ENCODE assay signal across 17 mouse cellular contexts in genomic region chr4:118589053-118589732, GRCm38 (mm10). TPM values are rescaled to one million over a fixed set of nuclear protein-coding genes. Genes with fewer than 3 reads are reported as not detected.
DNase-seq lines count a peak whose midpoint lies in the region; ATAC-seq lines count a peak whose summit lies in the region.
"Had no signal": no experiment of that assay in that cellular context is flagged by ENCODE, and none has a peak within 500 bp of the region (broad histone marks: within the 10 kb centered on the region; RNA-seq: fewer than 3 reads in every experiment).

No protein-coding gene starts in this region.

- no peaks in the 10 kb centered on the region; the same call in 1 of the 2 replicates for H3K9me3 ChIP-seq in embryonic facial prominence, embryonic 12.5 days
- H3K9me3 ChIP-seq in embryonic facial prominence, embryonic 10.5 days: peaks cover 2% of the 10 kb centered on the region; the same call in 1 of the 2 replicates
- H3K9me3 ChIP-seq in neural tube, embryonic 12.5 days: no peaks in the 10 kb centered on the region
- H3K9me3 ChIP-seq in midbrain, embryonic 10.5 days (replicated peaks): no peaks in the 10 kb centered on the region
- H3K9me3 ChIP-seq in neural tube, embryonic 14.5 days (ENCODE audit: control insufficient read depth, low read length): no peaks in the 10 kb centered on the region
- H3K9me3 ChIP-seq in intestine, embryonic 16.5 days (ENCODE audit: control insufficient read depth, low read length): no peaks in the 10 kb centered on the region
- H3K9me3 ChIP-seq: heart, embryonic 15.5 days; liver, embryonic 15.5 days had no signal

- H3K36me3 ChIP-seq in embryonic facial prominence, embryonic 12.5 days: no peaks in the 10 kb centered on the region
- H3K36me3 ChIP-seq in embryonic facial prominence, embryonic 10.5 days (replicated peaks): no peaks in the 10 kb centered on the region
- H3K36me3 ChIP-seq in neural tube, embryonic 12.5 days: no peaks in the 10 kb centered on the region
- H3K36me3 ChIP-seq in midbrain, embryonic 10.5 days: no peaks in the 10 kb centered on the region
- no peaks in the 10 kb centered on the region for H3K36me3 ChIP-seq in neural tube, embryonic 14.5 days (ENCODE audit: control insufficient read depth, insufficient read depth, low read length)
- no peaks in the 10 kb centered on the region for H3K36me3 ChIP-seq in intestine, embryonic 16.5 days (ENCODE audit: control insufficient read depth, insufficient read depth, low read length)
- H3K36me3 ChIP-seq: heart, embryonic 15.5 days; kidney, embryonic 15.5 days; liver, embryonic 15.5 days had no signal

- H3K27ac ChIP-seq in embryonic facial prominence, embryonic 12.5 days: no peak overlapping the region
- no peak overlapping the region for H3K27ac ChIP-seq in embryonic facial prominence, embryonic 10.5 days (replicated peaks)
- H3K27ac ChIP-seq in neural tube, embryonic 12.5 days: no peak overlapping the region
- H3K27ac ChIP-seq in midbrain, embryonic 10.5 days (replicated peaks): peak overlapping the region; percentile 61
- peak overlapping the region; percentile 13; the same call in 1 of the 2 replicates for H3K27ac ChIP-seq in neural tube, embryonic 14.5 days (ENCODE audit: low read depth, low read length)
- no peak overlapping the region for H3K27ac ChIP-seq in intestine, embryonic 16.5 days (ENCODE audit: low read length)
- H3K27ac ChIP-seq: heart, embryonic 15.5 days; kidney, embryonic 15.5 days; liver, embryonic 15.5 days had no signal

- peaks cover 2% of the 10 kb centered on the region; the same call in 1 of the 2 replicates for H3K4me1 ChIP-seq in embryonic facial prominence, embryonic 12.5 days
- H3K4me1 ChIP-seq in embryonic facial prominence, embryonic 10.5 days: peaks cover 8% of the 10 kb centered on the region
- H3K4me1 ChIP-seq in neural tube, embryonic 12.5 days: no peaks in the 10 kb centered on the region
- peaks cover 28% of the 10 kb centered on the region for H3K4me1 ChIP-seq in midbrain, embryonic 10.5 days
- no peaks in the 10 kb centered on the region for H3K4me1 ChIP-seq in neural tube, embryonic 14.5 days (ENCODE audit: control insufficient read depth, insufficient read depth, low read length)
- H3K4me1 ChIP-seq in intestine, embryonic 16.5 days (ENCODE audit: control insufficient read depth, insufficient read depth, low read length): no peaks in the 10 kb centered on the region
- H3K4me1 ChIP-seq: heart, embryonic 15.5 days; liver, embryonic 15.5 days had no signal

- H3K4me2 ChIP-seq in embryonic facial prominence, embryonic 12.5 days (replicated peaks): peak overlapping the region; percentile 11; the same call in 1 of the 2 replicates
- peak overlapping the region; percentile 20; the same call in 1 of the 2 replicates for H3K4me2 ChIP-seq in neural tube, embryonic 12.5 days (replicated peaks)
- peak overlapping the region; percentile 7; the same call in 1 of the 2 replicates for H3K4me2 ChIP-seq in neural tube, embryonic 14.5 days (ENCODE audit: low read depth, low read length)
- no peak overlapping the region for H3K4me2 ChIP-seq in intestine, embryonic 16.5 days (ENCODE audit: low read depth, low read length)
- H3K4me2 ChIP-seq: heart, embryonic 15.5 days; kidney, embryonic 15.5 days; liver, embryonic 15.5 days had no signal

- no peaks in the 10 kb centered on the region for H3K27me3 ChIP-seq in embryonic facial prominence, embryonic 12.5 days
- H3K27me3 ChIP-seq in embryonic facial prominence, embryonic 10.5 days (replicated peaks; ENCODE audit: low read depth, poor library complexity, severe bottlenecking): no peaks in the 10 kb centered on the region; the same call in none of the 2 replicates
- no peaks in the 10 kb centered on the region; the same call in 1 of the 2 replicates for H3K27me3 ChIP-seq in neural tube, embryonic 12.5 days (replicated peaks)
- peaks cover 6% of the 10 kb centered on the region for H3K27me3 ChIP-seq in midbrain, embryonic 10.5 days (ENCODE audit: low read depth, poor library complexity, severe bottlenecking)
- no peaks in the 10 kb centered on the region for H3K27me3 ChIP-seq in neural tube, embryonic 14.5 days (ENCODE audit: control insufficient read depth, insufficient read depth, low read length)
- no peaks in the 10 kb centered on the region for H3K27me3 ChIP-seq in intestine, embryonic 16.5 days (replicated peaks; ENCODE audit: control insufficient read depth, insufficient read depth, low read length)
- H3K27me3 ChIP-seq: heart, embryonic 15.5 days; liver, embryonic 15.5 days had no signal

- 67% methylated on average over 12 of the region's 12 CpGs for WGBS in embryonic facial prominence, embryonic 12.5 days
- 64% methylated on average over 12 of the region's 12 CpGs for WGBS in embryonic facial prominence, embryonic 10.5 days
- WGBS in neural tube, embryonic 12.5 days: 72% methylated on average over 12 of the region's 12 CpGs
- 62% methylated on average over 12 of the region's 12 CpGs for WGBS in midbrain, embryonic 10.5 days
- 71% methylated on average over 12 of the region's 12 CpGs for WGBS in neural tube, embryonic 14.5 days
- WGBS in intestine, embryonic 16.5 days: 67% methylated on average over 12 of the region's 12 CpGs

- DNase-seq in embryonic facial prominence, embryonic 10.5 days (ENCODE audit: low spot score): no peak
- no peak for DNase-seq in neural tube, embryonic 10.5 days (ENCODE audit: extremely low spot score, low spot score)
- DNase-seq in midbrain, embryonic 10.5 days (ENCODE audit: low spot score): no peak
- DNase-seq in lung, postnatal 36 days: no peak
- DNase-seq: cerebellum, postnatal 14 days; gastrocnemius, postnatal 10 days; lung, postnatal 14 days; right cerebral cortex, postnatal 14 days; thymus, postnatal 4 days had no signal

- H3K9ac ChIP-seq in embryonic facial prominence, embryonic 12.5 days: no peak overlapping the region
- H3K9ac ChIP-seq in neural tube, embryonic 12.5 days: no peak overlapping the region
- H3K9ac ChIP-seq in neural tube, embryonic 14.5 days (replicated peaks; ENCODE audit: low read depth, low read length): no peak overlapping the region
- H3K9ac ChIP-seq in intestine, embryonic 16.5 days (ENCODE audit: low read depth, low read length): no peak overlapping the region
- H3K9ac ChIP-seq: heart, embryonic 15.5 days; kidney, embryonic 15.5 days; liver, embryonic 15.5 days had no signal

- H3K4me3 ChIP-seq in embryonic facial prominence, embryonic 12.5 days: no peak overlapping the region
- no peak overlapping the region for H3K4me3 ChIP-seq in embryonic facial prominence, embryonic 10.5 days
- no peak overlapping the region for H3K4me3 ChIP-seq in neural tube, embryonic 12.5 days
- peak overlapping the region; percentile 18; the same call in 1 of the 2 replicates for H3K4me3 ChIP-seq in midbrain, embryonic 10.5 days
- H3K4me3 ChIP-seq in neural tube, embryonic 14.5 days (ENCODE audit: low read depth, low read length): no peak overlapping the region
- H3K4me3 ChIP-seq in intestine, embryonic 16.5 days (ENCODE audit: low read length): no peak overlapping the region
- H3K4me3 ChIP-seq: heart, embryonic 15.5 days; kidney, embryonic 15.5 days; liver, embryonic 15.5 days had no signal

- no peak for ATAC-seq in embryonic facial prominence, embryonic 12.5 days (ENCODE audit: insufficient number of reproducible peaks, insufficient read depth, low FRiP score, low TSS enrichment)
- ATAC-seq in neural tube, embryonic 12.5 days (ENCODE audit: low FRiP score, low read depth): no peak
- peak; percentile 46; the same call in 1 of the 2 replicates for ATAC-seq in neural tube, embryonic 14.5 days (ENCODE audit: low read depth)
- no peak for ATAC-seq in intestine, embryonic 16.5 days

RNA-seq across cellular contexts. Expression of gene Cfap57, which starts 31.4 kb away (rescaled TPM):
- 0.41 and 0.46 TPM in 2 replicates for polyA plus RNA-seq in embryonic facial prominence, embryonic 12.5 days (2016; fragmentation: Nextera tagmentation; extraction: Ambion mirVana)
- 0.39 and 0.49 TPM in 2 replicates for polyA plus RNA-seq in embryonic facial prominence, embryonic 10.5 days (2016; fragmentation: Nextera tagmentation; extraction: Ambion mirVana)
- polyA plus RNA-seq in neural tube, embryonic 12.5 days (2016; fragmentation: Nextera tagmentation; extraction: Ambion mirVana): 1.2 and 1.3 TPM in 2 replicates
- 0.70 and 0.75 TPM in 2 replicates for polyA plus RNA-seq in midbrain, embryonic 10.5 days (2016; fragmentation: Nextera tagmentation; extraction: Ambion mirVana)
- polyA plus RNA-seq in neural tube, embryonic 14.5 days (2014; fragmentation: Nextera tagmentation; extraction: Ambion mirVana): 1.5 TPM in 2 replicates
- 0.97 and 1.0 TPM in 2 replicates for polyA plus RNA-seq in intestine, embryonic 16.5 days (2015; fragmentation: Nextera tagmentation; extraction: Ambion mirVana)

RNA-seq across cellular contexts. Expression of gene Ebna1bp2, which starts 31.4 kb away (rescaled TPM):
- 154 and 165 TPM in 2 replicates for polyA plus RNA-seq in embryonic facial prominence, embryonic 12.5 days (2016; fragmentation: Nextera tagmentation; extraction: Ambion mirVana)
- 191 and 209 TPM in 2 replicates for polyA plus RNA-seq in embryonic facial prominence, embryonic 10.5 days (2016; fragmentation: Nextera tagmentation; extraction: Ambion mirVana)
- polyA plus RNA-seq in neural tube, embryonic 12.5 days (2016; fragmentation: Nextera tagmentation; extraction: Ambion mirVana): 151 and 158 TPM in 2 replicates
- 187 and 192 TPM in 2 replicates for polyA plus RNA-seq in midbrain, embryonic 10.5 days (2016; fragmentation: Nextera tagmentation; extraction: Ambion mirVana)
- 100.0 and 117 TPM in 2 replicates for polyA plus RNA-seq in neural tube, embryonic 14.5 days (2014; fragmentation: Nextera tagmentation; extraction: Ambion mirVana)
- 105 and 118 TPM in 2 replicates for polyA plus RNA-seq in intestine, embryonic 16.5 days (2015; fragmentation: Nextera tagmentation; extraction: Ambion mirVana)

RNA-seq across cellular contexts. Expression of gene Tmem125, which starts 45.3 kb away (rescaled TPM):
- polyA plus RNA-seq in embryonic facial prominence, embryonic 12.5 days (2016; fragmentation: Nextera tagmentation; extraction: Ambion mirVana): 0.80 and 0.87 TPM in 2 replicates
- 0.79 and 1.1 TPM in 2 replicates for polyA plus RNA-seq in embryonic facial prominence, embryonic 10.5 days (2016; fragmentation: Nextera tagmentation; extraction: Ambion mirVana)
- 0.23 TPM in 1 of 2 replicates, not detected in the other for polyA plus RNA-seq in neural tube, embryonic 12.5 days (2016; fragmentation: Nextera tagmentation; extraction: Ambion mirVana)
- polyA plus RNA-seq in midbrain, embryonic 10.5 days (2016; fragmentation: Nextera tagmentation; extraction: Ambion mirVana): 0.28 and 0.30 TPM in 2 replicates
- 0.44 TPM in 1 of 2 replicates, not detected in the other for polyA plus RNA-seq in neural tube, embryonic 14.5 days (2014; fragmentation: Nextera tagmentation; extraction: Ambion mirVana)
- 20.0 and 20.1 TPM in 2 replicates for polyA plus RNA-seq in intestine, embryonic 16.5 days (2015; fragmentation: Nextera tagmentation; extraction: Ambion mirVana)
- polyA plus RNA-seq: testis, adult 2 months had no signal

Comparison
In these comparisons a context has a peak if more than half of its experiments do, and no peak if none do; other contexts are left out.
1. H3K27ac ChIP-seq: peak in midbrain, embryonic 10.5 days (single experiment) and neural tube, embryonic 14.5 days (single experiment); none in embryonic facial prominence, embryonic 12.5 days (single experiment), embryonic facial prominence, embryonic 10.5 days (single experiment), neural tube, embryonic 12.5 days (single experiment) and intestine, embryonic 16.5 days (single experiment).